Mouse (Mus musculus) intestine, postnatal 0 days (tissue): ENCODE measurements around the gene Synm. TPM values are rescaled to one million over a fixed set of nuclear protein-coding genes. Genes with fewer than 3 reads are reported as not detected.

Experiments
- ATAC-seq: fragments of 200-750 bp; cut with Nextera tagmentation; 2 replicates; pipeline ENCODE4 v1.8.0; 2017; ENCODE audit warnings: mild to moderate bottlenecking, moderate TSS enrichment, moderate library complexity
- H3K27ac ChIP-seq: fragments of 300-500 bp; sonication (generic); 2 replicates; pipeline ENCODE4 v1.5.1; 2014; ENCODE audit warnings: mild to moderate bottlenecking, low read depth, low read length, moderate library complexity
- H3K27me3 ChIP-seq: fragments of 300-500 bp; sonication (generic); replicated peaks from 2 replicates; pipeline ENCODE4 v1.6.1; 2014; ENCODE audit warnings: low read length, mixed read lengths; ENCODE audit not compliant: control insufficient read depth, insufficient read depth
- H3K36me3 ChIP-seq: fragments of 300-500 bp; sonication (generic); 2 replicates; pipeline ENCODE4 v1.6.1; 2014; ENCODE audit warnings: mild to moderate bottlenecking, moderate library complexity; ENCODE audit not compliant: control insufficient read depth, insufficient read depth
- H3K4me1 ChIP-seq: fragments of 300-500 bp; sonication (generic); replicated peaks from 2 replicates; pipeline ENCODE4 v1.6.1; 2014; ENCODE audit warnings: antibody characterized with exemption, low read length, mixed read lengths; ENCODE audit not compliant: control insufficient read depth, insufficient read depth
- H3K4me2 ChIP-seq: fragments of 300-500 bp; sonication (generic); replicated peaks from 2 replicates; pipeline ENCODE4 v1.6.1; 2014; ENCODE audit warnings: low read depth, mild to moderate bottlenecking, moderate library complexity
- H3K4me3 ChIP-seq: fragments of 300-500 bp; sonication (generic); 2 replicates; pipeline ENCODE4 v1.5.1; 2014; ENCODE audit warnings: low read depth, low read length
- H3K9ac ChIP-seq: fragments of 300-500 bp; sonication (generic); 2 replicates; pipeline ENCODE4 v1.6.1; 2014; ENCODE audit warnings: mild to moderate bottlenecking, low read depth, low read length
- H3K9me3 ChIP-seq: fragments of 300-500 bp; sonication (generic); 2 replicates; pipeline ENCODE4 v1.6.1; 2016; ENCODE audit warnings: mixed run types; ENCODE audit not compliant: control insufficient read depth
- CTCF ChIP-seq: sonication (generic); IDR thresholded peaks from 2 replicates; pipeline ENCODE4 v1.5.1; 2016; ENCODE audit warnings: low read depth, mild to moderate bottlenecking, control low read depth, antibody characterized with exemption, moderate library complexity
- WGBS: fragments of 180-500 bp; shearing (Covaris S2); extraction: QIAGEN DNeasy Blood & Tissue Kit; methylation state at CpG from one replicate; pipeline ENCODE4 v1.1.7; 2014; 5-methylcytosine and 5-hydroxymethylcytosine counted together
- polyA plus RNA-seq: library from polyadenylated mRNA; unstranded; fragments of >200 nt; fragmentation: Nextera tagmentation; extraction: Ambion mirVana; gene quantifications from 2 replicates; pipeline ENCODE4 v1.2.1, GENCODE M21; 2015

The Synm gene
- polyA plus RNA-seq, 1 experiment from 2014 or later = 12.6 TPM

GRCm38 (mm10) chr7:67725016-67725415, 34.5 kb downstream of the Synm start:
- ATAC-seq = no peak
- Histone ChIP-seq H3K36me3 (peaks cover 15% of the 10 kb centered on the region; the same call in 1 of the 2 replicates), H3K4me2 (no peak overlapping the region), H3K27ac (no peak overlapping the region), H3K9me3 (no peaks in the 10 kb centered on the region), H3K9ac (no peak overlapping the region), H3K4me1 (no peaks in the 10 kb centered on the region), H3K4me3 (no peak overlapping the region), H3K27me3 (no peaks in the 10 kb centered on the region)
- 75% methylated on average over 9 of the region's 9 CpGs for WGBS
- no peak for TF ChIP-seq CTCF

- ATAC-seq = no peak
- WGBS = 73% methylated on average over 4 of the region's 4 CpGs
- no peaks in the 10 kb centered on the region for H3K4me1 ChIP-seq
- no peak overlapping the region for H3K4me3 ChIP-seq
- H3K27ac ChIP-seq = no peak overlapping the region
- no peaks in the 10 kb centered on the region for H3K9me3 ChIP-seq
- H3K36me3 ChIP-seq = peaks cover 15% of the 10 kb centered on the region; the same call in 1 of the 2 replicates
- no peak overlapping the region for H3K4me2 ChIP-seq
- no peaks in the 10 kb centered on the region for H3K27me3 ChIP-seq
- no peak overlapping the region for H3K9ac ChIP-seq
- TF ChIP-seq CTCF = no peak
These were observed 35.0 kb downstream of the Synm start for GRCm38 (mm10) chr7:67724536-67724935.

GRCm38 (mm10) chr7:67722163-67722562, 37.4 kb downstream of the Synm start:
- H3K27me3 ChIP-seq = no peaks in the 10 kb centered on the region
- H3K9ac ChIP-seq = no peak overlapping the region
- no peak for ATAC-seq
- 58% methylated on average over 2 of the region's 2 CpGs for WGBS
- no peaks in the 10 kb centered on the region for H3K4me1 ChIP-seq
- no peak overlapping the region for H3K4me2 ChIP-seq
- no peak overlapping the region for H3K4me3 ChIP-seq
- H3K36me3 ChIP-seq = peaks cover 15% of the 10 kb centered on the region; the same call in 1 of the 2 replicates
- no peak for TF ChIP-seq CTCF
- no peaks in the 10 kb centered on the region for H3K9me3 ChIP-seq
- no peak overlapping the region for H3K27ac ChIP-seq

- Histone ChIP-seq H3K36me3 (no peaks in the 10 kb centered on the region), H3K9me3 (no peaks in the 10 kb centered on the region), H3K4me2 (no peak overlapping the region), H3K4me1 (no peaks in the 10 kb centered on the region), H3K27ac (no peak overlapping the region), H3K9ac (no peak overlapping the region), H3K27me3 (no peaks in the 10 kb centered on the region), H3K4me3 (no peak overlapping the region)
- TF ChIP-seq CTCF = no peak
- no peak for ATAC-seq
- WGBS = 57% methylated on average over 8 of the region's 8 CpGs
These were observed 40.7 kb downstream of the Synm start for GRCm38 (mm10) chr7:67718804-67719203.

- no peak overlapping the region for H3K4me3 ChIP-seq
- no peak for TF ChIP-seq CTCF
- H3K27me3 ChIP-seq = no peaks in the 10 kb centered on the region
- no peaks in the 10 kb centered on the region for H3K9me3 ChIP-seq
- peaks cover 7% of the 10 kb centered on the region; the same call in 1 of the 2 replicates for H3K36me3 ChIP-seq
- no peaks in the 10 kb centered on the region for H3K4me1 ChIP-seq
- no peak overlapping the region for H3K9ac ChIP-seq
- 88% methylated on average over 3 of the region's 3 CpGs for WGBS
- no peak for ATAC-seq
- no peak overlapping the region for H3K4me2 ChIP-seq
- no peak overlapping the region for H3K27ac ChIP-seq
These were observed 42.0 kb downstream of the Synm start for GRCm38 (mm10) chr7:67717520-67717919.

- 83% methylated on average over 10 of the region's 10 CpGs for WGBS
These were observed 42.6 kb downstream of the Synm start for GRCm38 (mm10) chr7:67716925-67717324.

More at GRCm38 (mm10) chr7:67716925-67717324, 42.6 kb downstream of the Synm start:
- no peak overlapping the region for H3K27ac ChIP-seq
- H3K4me2 ChIP-seq = no peak overlapping the region
- no peaks in the 10 kb centered on the region for H3K4me1 ChIP-seq
- no peak overlapping the region for H3K9ac ChIP-seq
- H3K27me3 ChIP-seq = no peaks in the 10 kb centered on the region
- ATAC-seq = no peak
- TF ChIP-seq CTCF = no peak
- H3K9me3 ChIP-seq = no peaks in the 10 kb centered on the region
- H3K36me3 ChIP-seq = peaks cover 10% of the 10 kb centered on the region; the same call in 1 of the 2 replicates
- H3K4me3 ChIP-seq = no peak overlapping the region
